Mouse (Mus musculus) heart, postnatal 4 days (tissue): Measurements from ENCODE around the gene Ptcd1. TPM values are rescaled to one million over a fixed set of nuclear protein-coding genes. Genes with fewer than 3 reads are reported as not detected.
"Not testable (repeated sequence)": the region's sequence is repeated elsewhere in the genome, so short reads cannot be mapped to it uniquely, and the experiment has no call there.

Experiments
- DNase-seq: peaks from one replicate; pipeline ENCODE4 v3.0.0; 2021
- total RNA-seq, 2 experiments: library from RNA; stranded (reverse); gene quantifications; 2 replicates each; pipeline ENCODE4 v1.2.3; 2021

Ptcd1 gene
- total RNA-seq, 2 experiments from 2014 or later: 18.6 to 21.7 TPM

GRCm38 (mm10) chr5:145114071-145114605, 52.8 kb downstream of the Ptcd1 start, which contains the start of gene Arpc1b:
TSS of gene Arpc1b (plus strand) at chr5:145114215.
- peak; percentile 79 for DNase-seq

- DNase-seq: no peak
Observed at GRCm38 (mm10) chr5:145113416-145113815, 53.5 kb downstream of the Ptcd1 start.

GRCm38 (mm10) chr5:145112566-145112965, 54.3 kb downstream of the Ptcd1 start:
- DNase-seq: no peak

- no peak for DNase-seq
Observed at GRCm38 (mm10) chr5:145110401-145110800, 56.5 kb downstream of the Ptcd1 start.

- no peak for DNase-seq
Observed at GRCm38 (mm10) chr5:145105694-145106275, 61.1 kb downstream of the Ptcd1 start.

GRCm38 (mm10) chr5:145104328-145104727, 62.6 kb downstream of the Ptcd1 start:
- no peak for DNase-seq

GRCm38 (mm10) chr5:145102706-145103105, 64.2 kb downstream of the Ptcd1 start:
- DNase-seq: no peak

- DNase-seq: not testable (repeated sequence)
Observed at GRCm38 (mm10) chr5:145101451-145101850, 65.5 kb downstream of the Ptcd1 start.

- DNase-seq: peak; percentile 39
Observed at GRCm38 (mm10) chr5:145100960-145101359, 65.9 kb downstream of the Ptcd1 start.

GRCm38 (mm10) chr5:145098340-145098821, 68.5 kb downstream of the Ptcd1 start:
- DNase-seq: no peak

Other genes starting within 250 kb of the Ptcd1 start
- 10 to 100 TPM; 34.0 to 36.3 TPM for gene Smurf1, start 201.3 kb downstream of the Ptcd1 start, total RNA-seq
- gene Gm4871, start 134.4 kb downstream of the Ptcd1 start, total RNA-seq: not detected
- not detected for gene 1700018F24Rik, start 124.1 kb downstream of the Ptcd1 start, total RNA-seq
- gene Arpc1a, start 83.3 kb downstream of the Ptcd1 start, total RNA-seq: 10 to 100 TPM; 71.9 to 78.2 TPM
- not detected for gene Kpna7, start 83.1 kb downstream of the Ptcd1 start, total RNA-seq
- gene Arpc1b, start 52.9 kb downstream of the Ptcd1 start, total RNA-seq: 100 to 1,000 TPM; 123 to 125 TPM
- 10 to 100 TPM; 67.6 to 67.7 TPM for gene Pdap1, start 26.9 kb downstream of the Ptcd1 start, total RNA-seq
- 10 to 100 TPM; 82.7 to 88.9 TPM for gene Bud31, start 26.7 kb downstream of the Ptcd1 start, total RNA-seq
- 10 to 100 TPM; 16.6 to 17.5 TPM for gene Cpsf4, start 105 bp upstream of the Ptcd1 start, total RNA-seq
- gene Atp5j2, start 25.0 kb upstream of the Ptcd1 start, total RNA-seq: 100 to 1,000 TPM; 760 to 785 TPM
- 1 to 10 TPM; 4.1 to 4.6 TPM for gene Zkscan14, start 34.8 kb upstream of the Ptcd1 start, total RNA-seq
- 10 to 100 TPM; 16.5 to 17.7 TPM for gene Zkscan5, start 37.5 kb upstream of the Ptcd1 start, total RNA-seq
- 10 to 100 TPM; 31.7 to 33.7 TPM for gene Zfp655, start 64.6 kb upstream of the Ptcd1 start, total RNA-seq
- 10 to 100 TPM; 15.4 to 15.9 TPM for gene Zscan25, start 113.4 kb upstream of the Ptcd1 start, total RNA-seq
- gene Cyp3a57, start 178.2 kb upstream of the Ptcd1 start, total RNA-seq: not detected